Mouse (Mus musculus) layer of hippocampus, adult 9-10 months (tissue): ENCODE data around the gene Scaf8.
"Not testable (repeated sequence)": the region's sequence is repeated elsewhere in the genome, so short reads cannot be mapped to it uniquely, and the experiment has no call there.

Experiments
- DNase-seq: peaks from one replicate; pipeline ENCODE4 v3.0.0; 2022; ENCODE audit warnings: low spot score

Gene Scaf8

DNA sequence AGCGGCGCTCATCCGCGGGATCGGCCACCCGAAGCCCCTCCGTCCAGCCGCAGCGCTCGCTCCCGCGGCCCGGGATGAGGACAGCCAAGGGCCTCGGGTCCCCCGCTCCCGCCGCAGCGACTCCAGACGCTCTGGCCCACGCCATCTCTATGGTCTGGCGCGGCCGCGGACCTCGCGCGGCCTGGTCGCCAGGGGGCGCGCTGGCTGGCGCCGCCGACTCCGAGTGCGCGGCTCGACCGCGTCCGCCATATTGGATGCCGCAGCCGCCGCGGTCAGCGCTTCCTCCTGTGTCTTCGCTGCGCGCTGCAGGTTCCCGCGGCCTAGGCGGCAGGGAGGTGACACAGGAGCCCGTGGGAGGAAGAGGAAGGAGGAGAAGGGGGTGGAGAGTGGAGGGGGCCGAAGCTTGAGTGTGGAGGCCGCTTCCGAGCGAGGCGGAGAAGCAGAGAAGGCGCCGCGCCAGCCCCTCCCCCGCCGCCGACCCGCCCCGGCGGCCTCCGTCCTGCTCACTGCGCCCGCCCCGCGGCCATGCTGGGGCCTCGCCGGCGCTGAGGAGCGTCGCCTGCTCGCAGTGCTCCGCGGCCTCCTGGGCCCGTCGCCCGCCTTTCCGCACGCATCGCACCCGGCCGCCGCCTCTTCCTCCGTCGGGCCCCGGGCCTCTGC is at the start of gene Scaf8:
Scaf8 (plus strand) TSS at position 253 of the 660 bp plus-strand sequence.
- peak; percentile 54 for DNase-seq

DNA sequence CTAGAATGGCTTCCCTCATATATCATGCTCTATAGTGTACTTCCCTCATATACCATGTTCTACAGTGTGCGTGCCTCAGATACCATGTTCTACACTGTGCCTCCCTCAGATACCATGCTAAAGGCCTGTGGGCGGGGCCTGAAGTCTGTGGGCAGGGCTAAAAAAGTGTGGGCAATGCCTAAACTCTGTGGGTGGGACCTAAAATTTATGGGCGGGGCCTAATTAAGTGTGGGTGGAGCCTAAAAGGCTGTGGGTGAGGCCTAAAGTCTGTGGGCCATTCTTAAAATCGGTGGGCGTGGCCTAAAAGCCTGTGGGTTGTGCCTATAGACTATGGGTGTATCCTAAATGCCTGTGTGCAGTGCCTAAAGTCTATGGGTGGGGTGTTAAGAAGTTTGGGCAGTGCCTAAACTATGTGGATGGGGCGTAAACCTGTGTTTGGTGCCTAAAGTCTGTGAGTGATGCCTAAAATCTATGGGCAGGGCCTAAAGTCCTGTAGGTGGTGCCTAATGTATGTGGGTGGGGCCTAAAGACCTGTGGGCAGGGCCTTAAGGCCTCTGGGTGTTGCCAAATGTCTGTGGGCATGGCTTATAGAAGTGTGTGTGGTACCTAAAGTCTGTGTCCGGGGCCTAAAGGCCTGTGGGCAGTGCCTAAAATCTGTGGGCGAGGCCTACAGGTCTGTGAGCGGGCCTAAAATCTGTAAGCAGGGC is 39.5 kb upstream of the Scaf8 start:
- DNase-seq, result no peak

DNA sequence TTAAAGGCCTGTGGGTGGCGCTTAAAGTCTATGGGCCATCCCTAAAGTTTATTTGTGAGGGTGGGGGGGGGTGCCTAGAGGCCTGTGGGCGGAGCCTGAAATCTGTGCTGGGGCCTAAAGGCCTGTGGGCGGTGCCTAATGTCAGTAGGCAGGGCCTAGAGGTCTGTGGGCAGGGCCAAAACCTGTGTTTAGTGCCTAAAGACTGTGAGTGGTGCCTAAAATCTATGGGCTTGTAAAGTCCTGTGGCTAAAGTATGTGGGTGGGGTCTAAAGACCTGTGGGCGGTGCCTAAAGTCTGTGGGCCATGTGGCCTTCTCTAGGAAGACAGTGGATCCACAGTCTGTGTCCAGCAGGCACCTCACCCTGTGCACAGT is 38.9 kb upstream of the Scaf8 start:
- no peak for DNase-seq

DNA sequence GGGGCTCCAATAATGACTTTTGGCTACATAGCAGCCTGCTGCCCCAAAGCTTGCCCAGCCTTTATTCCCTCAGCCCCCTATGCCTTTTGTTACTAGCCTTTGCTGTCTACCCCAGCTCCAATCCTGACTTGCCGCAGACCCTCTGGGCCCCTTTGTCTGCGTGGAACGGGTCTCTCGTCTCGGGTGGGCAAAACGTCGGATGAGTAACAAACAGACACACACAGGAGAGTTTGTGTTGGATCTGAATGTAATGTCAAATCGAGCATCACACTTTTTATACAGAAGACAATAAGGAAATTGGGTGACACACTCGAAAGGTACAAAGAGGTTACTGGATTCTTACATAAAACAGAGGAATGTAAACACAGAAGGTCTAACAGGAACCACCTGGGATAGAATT is 36.8 kb upstream of the Scaf8 start:
- not testable (repeated sequence) for DNase-seq

DNA sequence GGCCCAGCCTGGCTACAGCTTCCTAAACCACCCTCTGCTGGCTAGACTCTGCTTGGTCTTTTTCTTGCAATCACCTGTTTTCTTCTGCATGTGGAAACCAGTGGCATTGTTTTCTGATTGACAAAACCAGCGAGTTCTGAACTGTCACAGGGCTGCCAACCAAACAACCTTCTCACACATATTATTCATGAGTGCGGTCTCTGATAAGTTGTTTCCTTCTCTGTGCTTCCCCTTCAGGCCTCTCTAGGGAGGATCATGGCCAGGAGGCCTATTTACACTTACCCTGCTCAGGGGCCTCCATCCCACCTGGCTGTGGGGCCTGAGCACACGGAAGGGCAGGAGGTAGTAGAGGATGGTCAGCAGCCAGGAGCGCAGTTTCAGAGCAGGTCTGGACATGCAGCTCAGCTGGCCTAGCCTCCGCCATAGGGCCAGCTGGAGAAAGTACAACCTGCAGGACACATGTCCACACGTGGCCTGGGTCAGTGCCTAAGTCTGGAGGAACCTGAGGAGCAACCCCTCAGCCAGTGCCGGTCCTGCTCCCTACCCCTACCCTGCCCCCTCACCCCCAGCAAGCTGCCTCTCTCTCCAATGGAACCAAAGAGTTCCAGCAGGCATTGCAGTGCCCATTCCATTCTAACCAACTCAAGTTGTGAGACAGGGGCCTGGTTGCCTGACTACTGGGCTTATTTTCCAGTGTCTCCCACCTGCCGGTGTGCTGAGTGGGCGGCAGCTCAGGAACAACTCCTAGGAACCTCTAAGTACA is 34.0 kb upstream of the Scaf8 start:
- DNase-seq, result not testable (repeated sequence)

DNA sequence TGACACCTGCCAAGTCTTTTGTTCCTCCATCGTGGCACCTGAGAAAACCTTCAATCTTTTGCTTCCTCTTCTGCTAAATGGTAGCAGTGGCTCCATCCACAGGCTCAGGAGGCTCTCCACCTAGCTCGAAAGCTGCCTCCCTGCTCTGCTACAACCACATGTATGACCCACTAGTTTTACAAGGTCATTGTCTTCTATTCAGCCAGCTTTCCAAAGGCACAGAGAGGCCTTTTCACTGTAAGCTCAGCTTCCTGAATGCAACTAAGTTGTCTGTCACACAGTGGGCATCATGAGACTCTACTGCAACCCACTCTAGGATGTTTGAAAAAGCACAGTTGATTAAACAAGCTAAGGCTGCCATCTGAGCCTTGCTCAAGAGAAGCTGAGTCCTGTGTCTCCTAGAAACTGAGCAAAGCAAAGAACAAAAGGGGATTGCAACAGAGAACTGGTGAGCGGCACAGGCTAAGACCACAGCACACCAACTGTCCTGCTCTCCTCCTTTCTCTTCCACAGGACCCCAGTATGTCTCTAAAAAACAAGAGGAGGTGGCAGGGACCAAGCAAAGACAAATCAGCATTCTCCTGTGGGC is 33.2 kb upstream of the Scaf8 start:
- DNase-seq, result peak; percentile 100

DNA sequence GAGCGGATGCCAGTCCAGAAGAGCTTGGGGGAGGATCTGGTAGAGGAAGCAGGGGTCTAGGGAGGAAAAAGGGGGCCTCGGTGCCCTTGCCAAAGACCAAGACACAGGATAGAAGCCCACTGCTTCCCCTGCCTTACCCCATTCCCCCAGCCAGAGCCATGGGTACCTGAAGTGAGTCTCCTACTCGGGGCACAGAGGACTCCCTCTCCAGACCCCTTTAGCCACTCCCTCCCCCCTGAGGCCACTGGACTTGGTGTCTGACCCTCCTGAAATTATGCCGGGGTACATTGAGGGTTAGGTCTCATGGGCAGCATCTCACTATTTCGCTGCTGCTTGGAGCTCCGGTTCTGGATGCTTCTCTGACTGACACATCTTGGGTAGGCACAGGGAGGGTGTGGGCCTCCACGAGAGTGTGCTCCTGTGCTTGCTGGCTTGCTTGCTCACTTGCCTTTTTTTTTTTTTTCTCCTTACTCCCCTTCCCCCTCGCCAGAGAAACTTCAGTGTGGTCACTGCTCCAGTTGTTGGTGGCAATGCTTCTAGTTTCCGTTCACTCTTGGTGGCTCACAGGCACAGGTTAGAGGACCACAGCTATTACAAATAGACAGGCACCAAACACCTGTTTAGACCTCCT is 32.5 kb upstream of the Scaf8 start:
- peak; percentile 33 for DNase-seq

DNA sequence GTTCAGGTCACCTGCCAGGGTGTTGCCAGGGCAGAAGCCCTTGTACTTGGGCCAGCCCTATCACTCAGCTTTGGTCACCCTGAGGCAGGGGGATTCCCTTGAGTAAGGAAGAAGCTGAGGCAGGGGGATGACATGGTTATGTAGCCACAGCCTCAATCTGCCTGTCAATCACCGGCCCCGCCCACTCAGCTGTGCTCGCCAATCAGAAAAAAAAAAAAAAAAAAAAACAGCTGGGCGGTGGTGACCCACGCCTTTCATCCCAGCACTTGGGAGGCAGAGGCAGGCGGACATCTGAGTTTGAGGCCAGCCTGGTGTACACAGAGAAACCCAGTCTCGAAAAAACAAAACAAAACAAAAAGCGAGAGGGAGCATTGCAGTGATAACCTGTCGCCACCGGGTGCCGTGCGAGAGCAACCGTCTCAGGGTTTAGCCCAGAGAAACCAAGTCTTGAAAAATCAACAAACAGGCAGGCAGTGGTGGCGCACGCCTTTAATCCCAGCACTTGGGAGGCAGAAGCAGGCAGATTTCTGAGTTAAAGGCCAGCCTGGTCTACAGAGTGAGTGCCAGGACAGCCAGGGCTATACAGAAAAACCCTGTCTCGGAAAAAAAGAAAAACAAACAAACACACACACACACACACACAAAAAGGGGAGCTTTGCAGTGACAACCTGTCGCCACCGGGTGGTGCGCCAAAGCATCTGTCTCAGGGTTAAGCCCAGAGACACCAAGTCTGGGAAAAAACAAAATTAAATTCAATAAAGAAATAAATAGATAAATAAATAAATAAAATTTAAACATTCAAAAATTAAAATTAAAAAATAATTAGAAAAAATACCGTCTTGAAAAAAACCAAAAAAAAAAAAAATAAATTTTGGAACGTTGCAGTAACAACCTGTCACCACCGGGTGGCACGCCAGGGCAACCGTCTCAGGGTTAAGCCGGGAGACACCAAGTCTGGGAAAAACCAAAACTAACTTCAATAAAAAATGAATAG is 31.7 kb upstream of the Scaf8 start:
- DNase-seq, result peak; percentile 36

DNA sequence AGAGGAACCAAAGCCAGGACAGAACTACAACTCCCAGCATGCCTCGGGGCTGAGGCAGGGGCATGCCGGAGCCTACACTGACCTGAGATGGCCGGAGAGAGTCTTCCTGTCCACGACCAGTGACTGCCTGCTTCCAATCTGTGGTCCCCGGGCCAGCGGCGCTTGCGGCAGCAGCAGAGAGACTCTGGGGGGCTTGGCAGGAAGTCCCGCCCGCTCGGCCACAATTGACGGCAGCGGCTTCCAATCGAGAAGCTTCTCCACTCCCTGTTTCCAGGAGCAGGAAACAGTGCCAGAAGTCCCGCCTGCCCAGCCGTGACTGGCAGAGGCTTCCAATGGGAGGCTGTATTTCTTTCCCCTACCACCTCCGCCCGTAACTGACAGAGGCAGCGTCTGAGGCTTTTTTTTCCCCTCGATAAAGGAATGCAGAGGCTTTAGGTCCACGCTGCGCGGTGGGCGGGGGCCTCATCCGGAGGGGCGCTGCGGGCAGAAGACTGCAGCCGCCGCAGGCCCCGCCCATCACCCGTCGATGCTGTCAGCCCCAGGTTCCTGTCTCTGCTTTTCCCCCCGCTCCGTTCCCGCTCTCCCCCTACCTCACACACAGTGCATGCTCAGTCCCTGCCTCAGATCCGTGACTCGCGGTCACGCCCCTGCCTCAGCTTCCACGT is 30.8 kb upstream of the Scaf8 start:
- peak; percentile 86 for DNase-seq

DNA sequence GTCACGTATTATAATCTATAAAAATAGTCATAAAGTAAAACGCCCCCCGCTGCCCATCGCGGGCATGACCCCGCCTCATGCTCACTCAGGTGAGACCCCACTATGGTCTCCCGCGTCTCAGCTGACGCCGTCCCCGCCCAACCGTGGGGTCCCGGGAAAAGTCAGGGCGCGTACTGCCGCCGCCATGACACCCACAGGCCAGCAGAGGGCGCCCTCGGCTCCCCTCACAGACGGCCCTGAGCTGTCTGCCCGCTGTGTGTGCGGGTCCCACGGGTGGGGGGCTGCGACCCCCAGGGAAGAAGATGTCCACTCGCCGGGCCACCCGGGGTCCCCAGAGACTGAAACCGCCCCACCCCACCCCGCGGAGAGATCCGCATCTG is 30.2 kb upstream of the Scaf8 start:
- DNase-seq, result peak; percentile 70

DNA sequence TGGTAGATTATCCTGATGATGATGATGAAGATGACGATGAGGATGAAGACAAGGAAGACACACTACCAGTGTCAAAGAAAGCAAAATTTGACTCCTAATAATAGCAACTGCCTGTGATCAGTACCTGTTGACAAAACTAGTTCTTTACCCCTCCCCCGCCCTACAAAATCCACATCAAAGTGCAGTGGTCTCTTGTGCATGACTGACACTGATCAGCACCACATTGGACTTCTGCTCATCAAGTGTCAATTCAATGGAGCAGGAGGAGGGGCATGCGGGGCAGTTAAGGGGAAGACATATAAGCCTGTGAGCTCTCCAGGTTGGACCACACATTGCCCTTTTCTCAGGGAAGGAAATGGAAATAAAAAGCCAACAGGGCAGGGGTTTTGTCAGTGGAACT is 29.6 kb upstream of the Scaf8 start:
- DNase-seq, result no peak

DNA sequence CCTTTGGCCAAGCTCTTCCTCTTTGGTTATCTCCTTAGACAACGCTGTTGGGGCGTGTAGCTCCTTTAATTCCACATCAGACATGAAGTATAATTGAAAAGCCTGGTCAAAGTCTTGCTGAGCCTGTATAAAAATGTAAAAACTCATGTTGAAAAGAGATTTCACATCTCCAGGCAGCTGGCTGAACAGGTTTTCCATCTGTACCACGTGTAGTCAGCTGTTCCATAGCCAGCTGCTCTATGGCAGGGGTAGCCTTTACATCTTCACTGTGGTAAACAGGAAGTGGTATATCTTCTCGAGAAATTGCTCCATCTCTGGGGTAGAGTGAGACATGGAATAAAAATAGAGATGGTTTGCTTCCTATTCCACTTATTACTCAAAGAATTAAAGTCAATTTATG is 22.1 kb upstream of the Scaf8 start:
- no peak for DNase-seq

DNA sequence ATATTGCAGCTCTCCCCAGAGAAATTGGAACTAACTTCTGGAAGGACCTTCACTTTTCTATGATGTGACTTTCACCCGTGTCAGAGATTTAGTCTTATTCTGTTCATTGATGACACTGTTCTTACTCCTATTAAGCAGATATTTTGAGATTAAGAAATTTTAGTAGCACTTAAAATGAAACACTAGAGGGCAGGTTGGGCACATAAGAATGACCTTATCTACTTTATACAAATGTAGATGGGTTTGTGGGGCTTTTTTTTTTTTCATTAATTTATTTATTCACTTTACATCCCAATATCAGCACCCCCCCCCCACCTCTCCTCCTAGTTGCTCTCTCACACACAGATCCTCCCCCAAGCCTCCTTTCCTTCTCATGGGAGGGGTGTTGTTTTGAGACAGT is 15.5 kb upstream of the Scaf8 start:
- DNase-seq, result not testable (repeated sequence)

DNA sequence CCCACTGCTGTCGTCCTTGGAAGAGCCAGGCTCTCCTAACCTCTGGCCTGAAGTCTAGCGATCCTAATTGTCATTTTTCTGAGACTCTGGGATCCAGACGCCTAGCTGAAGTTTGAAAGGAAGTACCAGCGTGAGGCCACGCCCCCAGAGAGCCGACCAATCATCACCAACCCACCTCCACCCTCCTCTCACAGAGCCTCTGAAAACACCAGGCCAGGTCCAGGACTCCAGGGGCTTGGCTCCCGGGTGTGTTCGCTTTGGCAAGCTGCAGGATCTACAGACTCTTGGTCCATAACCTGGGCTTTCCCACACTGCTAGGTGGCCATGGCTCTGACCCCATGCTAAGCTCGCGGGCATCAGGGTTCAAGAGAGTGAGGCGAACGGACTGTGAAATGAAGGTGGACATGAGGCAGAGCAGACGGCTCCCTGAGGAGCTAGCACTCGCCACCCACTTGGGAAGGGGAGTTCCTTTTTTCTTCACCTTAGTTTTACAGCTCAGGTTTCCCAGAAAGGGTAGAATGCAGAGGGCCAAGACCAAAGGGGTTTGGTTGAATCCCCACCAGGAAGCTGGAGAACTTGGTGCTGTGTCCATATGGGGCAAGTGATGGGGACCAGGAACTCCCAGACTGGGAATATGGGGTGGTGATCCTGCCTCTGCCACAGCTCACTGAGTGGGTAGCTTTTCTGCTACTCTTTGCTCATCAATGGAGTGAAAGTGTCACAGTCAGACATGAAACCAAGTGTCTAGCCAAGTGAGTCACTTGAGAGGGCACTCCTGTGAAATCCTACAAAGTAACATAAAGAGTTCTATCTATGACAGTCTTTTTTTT is 12.2 kb upstream of the Scaf8 start:
- no peak for DNase-seq

DNA sequence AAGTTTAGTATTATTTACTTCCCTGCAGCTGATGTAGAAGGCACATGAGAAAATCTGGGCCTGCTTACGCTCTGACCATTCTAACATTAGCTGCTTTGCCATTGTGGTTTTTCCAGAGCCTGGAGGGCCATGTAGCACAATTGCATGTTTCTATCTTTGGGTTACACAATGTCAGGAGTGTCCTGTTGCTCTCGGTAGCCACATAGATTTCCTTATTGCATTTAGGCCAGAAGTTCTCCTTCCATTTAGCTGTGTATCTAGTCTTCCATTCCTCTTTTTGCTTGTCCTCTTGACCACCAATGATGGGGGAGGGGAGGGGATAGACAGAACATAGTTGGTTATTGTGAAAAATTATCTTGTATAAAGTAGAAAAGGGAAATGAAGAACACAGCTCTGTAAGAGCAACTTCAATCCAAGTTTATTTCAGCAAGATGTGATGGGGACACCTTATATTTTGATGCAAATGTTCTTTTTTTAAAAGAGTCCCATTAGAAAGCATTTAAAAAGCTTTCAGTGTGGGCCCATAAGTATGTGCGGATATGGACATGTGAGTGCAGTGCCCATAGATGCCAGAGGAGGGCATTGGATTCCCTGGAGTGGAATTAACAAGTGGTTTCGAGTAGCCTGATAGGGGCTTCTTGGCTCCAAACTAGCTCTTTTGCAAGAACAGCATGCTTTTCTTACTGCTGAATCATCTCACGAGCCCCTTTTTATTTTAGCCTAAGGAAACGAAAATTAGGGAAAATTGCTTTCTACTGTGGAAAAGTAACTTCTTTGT is 10.4 kb upstream of the Scaf8 start:
- no peak for DNase-seq

DNA sequence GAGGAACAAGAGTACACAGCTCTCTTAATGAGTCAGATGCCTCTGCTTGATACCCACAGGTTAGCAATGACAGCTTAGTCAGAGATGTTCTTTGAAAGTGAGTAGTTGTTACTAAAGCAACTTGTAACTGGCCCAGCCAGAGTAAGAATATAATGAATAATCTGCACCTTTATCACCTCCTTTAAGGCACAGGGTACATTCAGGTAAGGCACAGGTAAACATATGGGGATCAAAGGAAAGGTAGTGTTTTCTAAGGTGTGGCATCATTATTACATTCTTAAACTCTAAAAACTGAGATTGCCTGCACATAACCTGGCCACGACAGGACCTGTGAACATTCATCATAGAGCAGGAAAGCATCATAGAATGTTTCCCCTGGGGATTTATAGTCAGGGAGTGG is 9.8 kb upstream of the Scaf8 start:
- DNase-seq, result no peak

DNA sequence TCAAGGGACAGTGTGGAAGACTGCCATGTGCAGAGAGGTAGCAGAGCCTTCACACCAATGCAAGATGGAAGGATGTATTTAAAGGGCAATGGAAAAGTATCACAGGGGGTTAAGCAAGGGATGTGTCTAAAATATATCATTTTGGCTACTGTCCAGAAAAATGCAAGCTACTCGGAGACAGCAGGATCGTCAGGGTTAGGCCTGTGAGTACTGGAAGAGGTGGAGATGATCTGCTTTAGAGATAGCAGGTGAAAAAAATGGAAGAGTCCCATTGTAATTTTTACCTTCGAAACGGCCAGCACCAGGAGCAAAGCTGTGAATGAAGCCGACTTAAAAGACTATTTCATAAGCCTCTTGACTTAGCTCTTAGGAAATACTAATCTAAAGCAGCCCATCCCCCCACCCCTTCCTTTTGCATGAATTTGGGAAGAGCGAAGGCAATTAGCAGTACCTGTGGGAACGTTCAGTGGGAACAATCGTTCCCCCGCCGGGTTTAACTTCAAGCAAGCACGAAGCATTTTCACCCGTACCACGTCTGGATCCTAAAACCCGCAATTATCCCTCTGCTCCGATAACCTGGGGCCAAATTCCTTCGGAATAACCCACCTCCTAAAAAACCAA is 925 bp upstream of the Scaf8 start:
- no peak for DNase-seq

DNA sequence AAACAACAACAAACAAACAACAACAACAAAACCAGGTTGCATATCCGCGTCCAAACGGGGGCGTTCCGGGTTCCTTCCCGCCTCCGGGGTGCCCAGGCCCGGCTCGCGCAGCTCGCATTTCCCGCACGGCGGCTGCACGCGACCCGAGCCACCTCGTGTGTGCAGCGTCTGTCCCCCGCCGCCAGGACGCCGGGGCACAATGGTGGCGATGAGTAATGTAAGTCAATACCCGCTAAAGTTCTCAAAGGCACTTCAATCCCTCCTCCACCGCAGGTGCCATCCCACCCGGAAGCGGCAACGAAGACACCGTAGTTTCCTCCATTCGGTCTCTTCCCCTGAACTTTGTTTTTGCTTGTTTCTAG is 433 bp upstream of the Scaf8 start:
- no peak for DNase-seq
